Mouse (Mus musculus) CH12.LX (cell line): ENCODE measurements around the gene Cnst. TPM values are rescaled to one million over a fixed set of nuclear protein-coding genes. Genes with fewer than 3 reads are reported as not detected.

Experiments used
- DNase-seq: peaks from one replicate; pipeline ENCODE4 v3.0.0-alpha.2; 2013; ENCODE audit errors: extremely low read depth
- H3K27ac ChIP-seq: 2 replicates; pipeline ENCODE4 v1.5.1; 2012; ENCODE audit warnings: low read depth, mild to moderate bottlenecking, control low read depth, moderate library complexity; ENCODE audit not compliant: insufficient read depth
- H3K27me3 ChIP-seq: replicated peaks from 2 replicates; pipeline ENCODE3; 2012; ENCODE audit warnings: inconsistent platforms
- H3K36me3 ChIP-seq, 2 experiments: replicated peaks in 1 of 2; 2 replicates each; pipeline versions ENCODE3 to v1.6.1; 2012; ENCODE audit warnings: inconsistent platforms in 1 of 2, low read length in 1 of 2, mild to moderate bottlenecking in 1 of 2, mixed read lengths in 1 of 2, moderate library complexity in 1 of 2; ENCODE audit not compliant: control insufficient read depth in 1 of 2, insufficient read depth in 1 of 2
- H3K4me1 ChIP-seq, 2 experiments: 2 replicates each; pipeline ENCODE4 v1.6.1; 2012; ENCODE audit warnings: inconsistent platforms in 1 of 2, moderate library complexity in 1 of 2; ENCODE audit not compliant: insufficient read depth in 2 of 2, control insufficient read depth in 1 of 2
- H3K4me2 ChIP-seq: 2 replicates; pipeline ENCODE4 v1.6.1; 2012; ENCODE audit warnings: low read depth, mild to moderate bottlenecking, control low read depth; ENCODE audit not compliant: poor library complexity, insufficient read depth, severe bottlenecking
- H3K4me3 ChIP-seq, 3 experiments: fragments of 150-350 bp in 1 of 3; sonication (generic) in 1 of 3; replicated peaks in 1 of 3; 2 replicates each; pipeline versions ENCODE3 to v1.5.1; 2011 to 2012; ENCODE audit warnings: low read depth in 2 of 3, low read length in 2 of 3, mild to moderate bottlenecking in 2 of 3, moderate library complexity in 2 of 3, control low read depth in 1 of 3, improper control_type of control experiment in 1 of 3, inconsistent platforms in 1 of 3, mixed read lengths in 1 of 3; ENCODE audit not compliant: poor library complexity in 1 of 3
- H3K79me2 ChIP-seq: replicated peaks from 2 replicates; pipeline ENCODE4 v1.6.1; 2012; ENCODE audit warnings: mild to moderate bottlenecking, moderate library complexity; ENCODE audit not compliant: control insufficient read depth, poor library complexity, insufficient read depth, severe bottlenecking; ENCODE audit errors: extremely low read depth
- H3K9ac ChIP-seq: 2 replicates; pipeline ENCODE4 v1.6.1; 2012; ENCODE audit warnings: low read depth, mild to moderate bottlenecking, control low read depth, moderate library complexity; ENCODE audit not compliant: insufficient read depth
- H3K9me3 ChIP-seq: replicated peaks from 2 replicates; pipeline ENCODE3; 2012; ENCODE audit warnings: low read length, inconsistent platforms, mixed read lengths
- CHD2 ChIP-seq: IDR thresholded peaks from 2 replicates; pipeline ENCODE4 v1.6.1; 2011; ENCODE audit warnings: low read length, improper control_type of control experiment
- ELF1 ChIP-seq: IDR thresholded peaks from 2 replicates; pipeline ENCODE4 v1.6.1; 2014; ENCODE audit warnings: low read depth, mild to moderate bottlenecking, inconsistent platforms, low read length, improper control_type of control experiment
- MAFK ChIP-seq: IDR thresholded peaks from 2 replicates; pipeline ENCODE4 v1.6.1; 2011; ENCODE audit warnings: low read length, improper control_type of control experiment; ENCODE audit not compliant: insufficient replicate concordance
- MAX ChIP-seq: IDR thresholded peaks from 2 replicates; pipeline ENCODE4 v1.6.1; 2011; ENCODE audit warnings: low read length, improper control_type of control experiment
- MAZ ChIP-seq: IDR thresholded peaks from 2 replicates; pipeline ENCODE4 v1.6.1; 2012; ENCODE audit warnings: low read depth, mild to moderate bottlenecking, inconsistent platforms, low read length, improper control_type of control experiment, moderate library complexity
- MEF2A ChIP-seq: IDR thresholded peaks from 2 replicates; pipeline ENCODE4 v1.6.1; 2014; ENCODE audit warnings: low read depth, mild to moderate bottlenecking, inconsistent platforms, low read length, improper control_type of control experiment, borderline replicate concordance
- NRF1 ChIP-seq: IDR thresholded peaks from 2 replicates; pipeline ENCODE4 v1.6.1; 2014; ENCODE audit warnings: low read depth, mild to moderate bottlenecking, inconsistent platforms, low read length, improper control_type of control experiment, moderate library complexity
- PAX5 ChIP-seq: IDR thresholded peaks from 2 replicates; pipeline ENCODE4 v1.6.1; 2012; ENCODE audit warnings: low read length, inconsistent platforms, mixed read lengths
- RAD21 ChIP-seq: IDR thresholded peaks from 2 replicates; pipeline ENCODE4 v1.6.1; 2011; ENCODE audit warnings: low read depth, mild to moderate bottlenecking, low read length, improper control_type of control experiment, moderate library complexity
- RCOR1 ChIP-seq: conservative IDR thresholded peaks from 2 replicates; pipeline ENCODE4 v1.6.1; 2012; ENCODE audit warnings: low read depth, mild to moderate bottlenecking, inconsistent platforms, low read length, improper control_type of control experiment
- UBTF ChIP-seq: IDR thresholded peaks from 2 replicates; pipeline ENCODE4 v1.6.1; 2012; ENCODE audit warnings: low read depth, mild to moderate bottlenecking, inconsistent platforms, low read length, improper control_type of control experiment, moderate library complexity
- ZC3H11A ChIP-seq: IDR thresholded peaks from 2 replicates; pipeline ENCODE4 v1.6.1; 2012; ENCODE audit warnings: low read depth, mild to moderate bottlenecking, inconsistent platforms, low read length, improper control_type of control experiment
- ZKSCAN1 ChIP-seq: IDR thresholded peaks from 2 replicates; pipeline ENCODE4 v1.6.1; 2012; ENCODE audit warnings: low read depth, inconsistent platforms, low read length, improper control_type of control experiment, borderline replicate concordance
- ZNF384 ChIP-seq: IDR thresholded peaks from 2 replicates; pipeline ENCODE4 v1.6.1; 2012; ENCODE audit warnings: low read depth, low read length, improper control_type of control experiment, inconsistent platforms
- dilution Hi-C: fragments of 300-500 bp; cut with MboI; formaldehyde crosslinking; loops from 2 replicates; pipeline ENCODE4 v1.14.3; 2020; ENCODE audit warnings: low sequenced_read_pairs; ENCODE audit not compliant: extremely low pct_unique_long_range_greater_than_20kb, extremely low pct_ligation_motif_present
- in situ Hi-C: fragments of 300-500 bp; cut with MboI; formaldehyde crosslinking; loops from 3 replicates; pipeline ENCODE4 v1.14.3; 2019; ENCODE audit warnings: low sequenced_read_pairs, low pct_ligation_motif_present, low pct_unique_long_range_greater_than_20kb, mixed read lengths
- polyA plus RNA-seq: library from polyadenylated mRNA; unstranded; fragments of >175 nt; gene quantifications from 2 replicates; pipeline ENCODE4 v1.2.1, GENCODE M21; 2012; ENCODE audit warnings: low read depth; ENCODE audit not compliant: insufficient read length
- total RNA-seq, 2 experiments: library from RNA; depleted of rRNA; stranded (reverse); fragments of 300-350 nt in 1 of 2; fragments of >200 nt in 1 of 2; gene quantifications; 2 replicates each; pipeline ENCODE4 v1.2.3; 2012 to 2014

Gene Cnst
- total and polyA plus RNA-seq, 3 experiments: 7.8 to 10.2 (median 9.3) TPM

DNA sequence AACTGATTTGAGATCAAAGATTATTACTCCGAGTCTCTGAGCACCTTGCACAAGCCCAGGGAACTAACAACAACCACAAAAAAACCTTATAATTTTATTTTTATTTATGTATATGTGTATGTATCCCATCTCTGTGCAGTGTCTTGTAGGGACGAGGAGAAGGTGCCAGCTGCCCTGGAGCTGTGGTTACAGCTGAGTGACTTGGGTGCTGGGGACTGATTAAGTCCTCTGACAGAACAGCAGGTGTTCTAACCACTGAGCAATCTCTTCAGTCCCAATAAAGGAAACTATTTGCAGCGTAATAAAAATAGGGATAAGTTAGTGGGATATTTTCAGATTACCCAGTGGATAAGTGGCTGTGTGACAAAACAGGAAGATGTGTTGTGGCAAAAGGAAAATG, 128.2 kb downstream of the Cnst start:
- dilution Hi-C loops (no loop called here), in situ Hi-C loops (no loop called here)
- no peak overlapping the region for H3K4me3 ChIP-seq
- DNase-seq: no peak
- no peak overlapping the region for H3K4me2 ChIP-seq
- peaks cover 14 to 16% of the 10 kb centered on the region in 2 experiments for H3K36me3 ChIP-seq
- TF ChIP-seq CHD2 (no peak), ZNF384 (no peak), MAZ (no peak), ZC3H11A (no peak), RCOR1 (no peak), UBTF (no peak), MEF2A (no peak), RAD21 (no peak), ZKSCAN1 (no peak), MAFK (no peak), PAX5 (no peak), MAX (no peak), NRF1 (no peak)
- TF ChIP-seq, all 38 proteins: peak for 0
- Histone ChIP-seq H3K9me3 (no peaks in the 10 kb centered on the region), H3K9ac (no peak overlapping the region), H3K4me1 (peaks cover 3 to 6% of the 10 kb centered on the region in 2 experiments; a peak in 3 of 4 replicates), H3K27ac (no peak overlapping the region), H3K79me2 (no peaks in the 10 kb centered on the region; the same call in 1 of the 2 replicates), H3K27me3 (no peaks in the 10 kb centered on the region)

DNA sequence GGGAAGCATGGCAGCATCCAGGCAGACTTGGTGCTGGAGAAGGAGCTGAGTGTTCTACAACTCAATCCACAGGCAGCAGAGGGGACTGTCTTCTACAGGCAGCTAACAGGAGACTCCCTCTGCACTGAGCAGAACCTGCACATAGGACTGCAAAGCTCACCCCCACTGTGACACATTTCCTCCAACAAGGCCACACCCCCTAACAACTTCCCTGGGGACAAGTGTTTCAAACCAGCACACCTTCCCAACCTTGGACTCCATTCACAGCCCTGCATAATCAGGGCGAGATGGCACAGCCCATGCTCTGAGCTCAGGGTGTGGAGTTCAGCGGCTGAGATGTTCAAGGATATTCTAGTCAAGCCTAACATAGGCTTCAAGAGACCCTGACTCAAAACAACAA, 130.9 kb downstream of the Cnst start:
- no peak overlapping the region for H3K27ac ChIP-seq
- no peaks in the 10 kb centered on the region for H3K27me3 ChIP-seq
- H3K36me3 ChIP-seq: peaks cover 16 to 19% of the 10 kb centered on the region in 2 experiments
- in situ Hi-C loops: no loop called here
- H3K9me3 ChIP-seq: no peaks in the 10 kb centered on the region
- no peak for TF ChIP-seq ELF1
- H3K79me2 ChIP-seq: no peaks in the 10 kb centered on the region
- H3K4me2 ChIP-seq: no peak overlapping the region
- peak; percentile 29 for DNase-seq
- no peak overlapping the region for H3K9ac ChIP-seq
- peak overlapping the region in 1 of 3 experiments; percentile 18 for H3K4me3 ChIP-seq
- H3K4me1 ChIP-seq: peaks cover 3 to 6% of the 10 kb centered on the region in 2 experiments; a peak in 3 of 4 replicates
- dilution Hi-C loops: no loop called here

Other genes with a start within 250 kb of the Cnst start
- 10.5 and 11.4 TPM in 2 replicates for gene Smyd3, start 28.3 kb upstream of the Cnst start, total RNA-seq (2012; rRNA removed)
- 12.5 and 14.5 TPM in 2 replicates for gene Smyd3, start 28.3 kb upstream of the Cnst start, total RNA-seq (2014; rRNA removed)
- 11.6 and 11.8 TPM in 2 replicates for gene Smyd3, start 28.3 kb upstream of the Cnst start, polyA plus RNA-seq
- gene Tfb2m, start 103 bp upstream of the Cnst start, total RNA-seq (2012; rRNA removed): 13.1 and 16.2 TPM in 2 replicates
- 47.7 and 53.1 TPM in 2 replicates for gene Tfb2m, start 103 bp upstream of the Cnst start, total RNA-seq (2014; rRNA removed)
- 38.5 and 48.3 TPM in 2 replicates for gene Tfb2m, start 103 bp upstream of the Cnst start, polyA plus RNA-seq
- gene Sccpdh, start 121.8 kb downstream of the Cnst start, total RNA-seq (2012; rRNA removed): 16.7 and 22.2 TPM in 2 replicates
- gene Sccpdh, start 121.8 kb downstream of the Cnst start, total RNA-seq (2014; rRNA removed): 18.9 and 21.9 TPM in 2 replicates
- 9.5 and 10.3 TPM in 2 replicates for gene Sccpdh, start 121.8 kb downstream of the Cnst start, polyA plus RNA-seq
- 0.04 TPM in 1 of 2 replicates, not detected in the other for gene Kif28, start 198.9 kb downstream of the Cnst start, total RNA-seq (2012; rRNA removed)
- gene Kif28, start 198.9 kb downstream of the Cnst start, total RNA-seq (2014; rRNA removed): not detected in 2 replicates
- 0.07 and 0.11 TPM in 2 replicates for gene Kif28, start 198.9 kb downstream of the Cnst start, polyA plus RNA-seq